Mouse (Mus musculus) lung, postnatal 0 days (tissue): ENCODE results near the gene Slc41a2. TPM values are rescaled to one million over a fixed set of nuclear protein-coding genes. Genes with fewer than 3 reads are reported as not detected.

ENCODE experiments used
- ATAC-seq: fragments of 200-750 bp; cut with Nextera tagmentation; 2 replicates; pipeline ENCODE4 v1.8.0; 2017; ENCODE audit warnings: moderate library complexity
- DNase-seq: peaks from one replicate; pipeline ENCODE4 v3.0.0-alpha.2; 2016; ENCODE audit warnings: low spot score
- H3K27ac ChIP-seq: fragments of 300-500 bp; sonication (generic); 2 replicates; pipeline ENCODE4 v1.5.1; 2014; ENCODE audit warnings: antibody characterized with exemption, mild to moderate bottlenecking, low read length, mixed read lengths
- H3K27me3 ChIP-seq: fragments of 300-500 bp; sonication (generic); replicated peaks from 2 replicates; pipeline ENCODE4 v1.6.1; 2014; ENCODE audit warnings: low read length, mixed read lengths; ENCODE audit not compliant: insufficient read depth
- H3K36me3 ChIP-seq: fragments of 300-500 bp; sonication (generic); 2 replicates; pipeline ENCODE4 v1.6.1; 2014; ENCODE audit warnings: low read length, mixed read lengths; ENCODE audit not compliant: insufficient read depth
- H3K4me1 ChIP-seq: fragments of 300-500 bp; sonication (generic); 2 replicates; pipeline ENCODE4 v1.6.1; 2014; ENCODE audit warnings: antibody characterized with exemption, low read depth, low read length, mixed read lengths; ENCODE audit not compliant: insufficient read depth
- H3K4me2 ChIP-seq: fragments of 300-500 bp; sonication (generic); replicated peaks from 2 replicates; pipeline ENCODE4 v1.6.1; 2014; ENCODE audit warnings: low read depth, mild to moderate bottlenecking, low read length, moderate library complexity, mixed read lengths
- H3K4me3 ChIP-seq: fragments of 300-500 bp; sonication (generic); 2 replicates; pipeline ENCODE4 v1.5.1; 2014; ENCODE audit warnings: low read depth, low read length
- H3K9ac ChIP-seq: fragments of 300-500 bp; sonication (generic); replicated peaks from 2 replicates; pipeline ENCODE4 v1.6.1; 2014; ENCODE audit warnings: low read depth, mild to moderate bottlenecking
- H3K9me3 ChIP-seq: fragments of 300-500 bp; sonication (generic); 2 replicates; pipeline ENCODE4 v1.6.1; 2016; ENCODE audit warnings: low read length, mixed read lengths
- CTCF ChIP-seq: IDR thresholded peaks from 2 replicates; pipeline ENCODE4 v1.5.1; 2016; ENCODE audit warnings: antibody characterized with exemption, mild to moderate bottlenecking
- EP300 ChIP-seq: IDR thresholded peaks from 2 replicates; pipeline ENCODE4 v1.6.1; 2016; ENCODE audit warnings: antibody characterized with exemption, mild to moderate bottlenecking, control low read depth
- WGBS: fragments of 180-500 bp; shearing (Covaris S2); extraction: QIAGEN DNeasy Blood & Tissue Kit; methylation state at CpG from one replicate; pipeline ENCODE4 v1.1.7; 2014; 5-methylcytosine and 5-hydroxymethylcytosine counted together
- polyA plus RNA-seq: library from polyadenylated mRNA; unstranded; fragments of >200 nt; fragmentation: Nextera tagmentation; extraction: Ambion mirVana; gene quantifications from 2 replicates; pipeline ENCODE4 v1.2.1, GENCODE M21; 2015

Slc41a2 gene
- polyA plus RNA-seq, 1 experiment from 2014 or later: 1.2 TPM

DNA sequence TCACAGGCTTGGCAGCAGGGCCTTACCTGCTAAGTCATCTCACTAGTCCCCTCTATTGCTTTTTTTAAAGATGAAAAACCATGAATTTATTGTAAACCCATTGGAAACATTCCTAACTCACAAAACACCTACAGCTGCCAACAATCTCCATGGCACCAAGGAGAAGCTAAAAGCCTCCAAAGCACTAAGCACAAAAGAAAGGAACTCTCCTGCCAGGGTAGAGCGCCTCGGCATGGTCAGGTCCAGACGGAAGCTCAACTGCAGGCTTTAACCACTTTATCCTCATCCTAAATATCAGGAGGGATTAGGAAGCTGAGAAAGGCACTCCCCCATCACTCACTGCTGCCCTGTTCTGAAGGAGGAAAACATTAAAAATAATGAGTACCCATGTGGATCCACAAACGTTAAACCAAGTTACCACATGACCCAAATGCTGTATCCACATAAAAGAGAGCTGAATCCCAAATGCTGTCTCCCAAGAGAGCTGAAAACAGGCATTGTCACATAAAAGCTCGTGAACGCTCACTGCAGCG is 51.9 kb downstream of the Slc41a2 start:
- WGBS: 82% methylated on average over 7 of the region's 7 CpGs
- DNase-seq (no peak), ATAC-seq (no peak)
- no peak overlapping the region for H3K4me3 ChIP-seq
- no peaks in the 10 kb centered on the region for H3K9me3 ChIP-seq
- H3K36me3 ChIP-seq: no peaks in the 10 kb centered on the region
- no peak for TF ChIP-seq CTCF
- no peak for TF ChIP-seq EP300
- no peak overlapping the region for H3K4me2 ChIP-seq
- H3K9ac ChIP-seq: no peak overlapping the region
- no peaks in the 10 kb centered on the region for H3K27me3 ChIP-seq
- H3K27ac ChIP-seq: no peak overlapping the region
- H3K4me1 ChIP-seq: no peaks in the 10 kb centered on the region

- no peak overlapping the region for H3K9ac ChIP-seq
- H3K9me3 ChIP-seq: no peaks in the 10 kb centered on the region
- DNase-seq (no peak), ATAC-seq (no peak)
- no peak overlapping the region for H3K4me2 ChIP-seq
- H3K27me3 ChIP-seq: no peaks in the 10 kb centered on the region
- H3K4me1 ChIP-seq: no peaks in the 10 kb centered on the region
- 95% methylated on average over 4 of the region's 4 CpGs for WGBS
- no peak overlapping the region for H3K27ac ChIP-seq
- no peak for TF ChIP-seq CTCF
- no peak for TF ChIP-seq EP300
- no peak overlapping the region for H3K4me3 ChIP-seq
- H3K36me3 ChIP-seq: no peaks in the 10 kb centered on the region
Observed at GRCm38 (mm10) chr10:83284916-83285315, 52.8 kb downstream of the Slc41a2 start.

DNA sequence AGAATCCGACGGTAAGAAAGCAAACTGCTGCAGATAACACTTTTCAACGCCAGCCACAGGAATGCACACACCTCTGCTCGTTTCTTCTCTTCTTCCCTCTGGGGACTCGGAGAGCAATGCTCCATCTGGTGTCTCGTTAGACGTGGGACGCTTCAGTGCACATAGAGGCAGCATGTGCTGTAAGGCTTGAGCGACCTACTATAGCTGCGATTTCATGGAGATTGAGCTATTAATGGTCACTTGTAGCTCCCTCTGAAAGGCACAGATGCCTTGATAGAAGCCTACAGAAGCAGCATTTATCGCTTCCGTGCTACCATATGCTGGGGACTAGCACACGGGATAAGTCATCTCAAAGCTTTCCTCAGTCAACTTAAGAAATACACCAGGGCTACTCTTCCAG is 71.0 kb downstream of the Slc41a2 start:
- 77% methylated on average over 13 of the region's 13 CpGs for WGBS
- Histone ChIP-seq H3K4me2 (no peak overlapping the region), H3K4me3 (no peak overlapping the region), H3K27me3 (no peaks in the 10 kb centered on the region), H3K9ac (no peak overlapping the region), H3K9me3 (no peaks in the 10 kb centered on the region), H3K36me3 (no peaks in the 10 kb centered on the region), H3K4me1 (no peaks in the 10 kb centered on the region), H3K27ac (no peak overlapping the region)
- TF ChIP-seq EP300 (no peak), CTCF (no peak)
- ATAC-seq (no peak), DNase-seq (no peak)

GRCm38 (mm10) chr10:83266241-83266640 is 71.4 kb downstream of the Slc41a2 start:
- H3K36me3 ChIP-seq: no peaks in the 10 kb centered on the region
- 86% methylated on average over 5 of the region's 5 CpGs for WGBS
- TF ChIP-seq CTCF (no peak), EP300 (no peak)

DNA sequence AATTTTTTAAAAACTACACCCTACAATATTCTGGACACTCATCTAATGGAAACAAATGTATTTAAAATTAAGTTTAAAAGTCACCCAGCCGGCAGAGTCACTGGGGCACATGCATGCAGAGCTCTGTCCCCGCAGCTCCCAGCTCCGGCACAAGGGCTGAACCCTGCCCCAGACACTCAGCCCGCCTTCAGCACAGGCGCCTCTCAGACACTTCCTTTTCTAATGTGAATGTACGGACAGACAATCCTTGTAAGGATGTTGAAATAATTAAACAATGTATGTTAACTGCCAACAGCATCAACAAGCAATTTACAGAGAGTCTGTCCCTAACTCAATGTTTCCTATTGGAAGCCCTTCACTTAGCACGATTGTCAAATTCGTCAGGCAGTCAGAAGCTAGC is 73.0 kb downstream of the Slc41a2 start:
- H3K4me1 ChIP-seq: no peaks in the 10 kb centered on the region
- no peaks in the 10 kb centered on the region for H3K36me3 ChIP-seq
- no peak overlapping the region for H3K4me2 ChIP-seq
- no peak overlapping the region for H3K4me3 ChIP-seq
- no peak for TF ChIP-seq EP300
- no peak for TF ChIP-seq CTCF
- H3K27ac ChIP-seq: no peak overlapping the region
- DNase-seq (peak; percentile 31), ATAC-seq (peak; percentile 48)
- no peak overlapping the region for H3K9ac ChIP-seq
- 21% methylated on average over 8 of the region's 8 CpGs for WGBS
- H3K27me3 ChIP-seq: no peaks in the 10 kb centered on the region
- no peaks in the 10 kb centered on the region for H3K9me3 ChIP-seq

More at GRCm38 (mm10) chr10:83266241-83266640, 71.4 kb downstream of the Slc41a2 start:
- Histone ChIP-seq H3K9ac (no peak overlapping the region), H3K9me3 (no peaks in the 10 kb centered on the region), H3K27me3 (no peaks in the 10 kb centered on the region), H3K4me3 (no peak overlapping the region), H3K4me2 (no peak overlapping the region), H3K27ac (no peak overlapping the region), H3K4me1 (no peaks in the 10 kb centered on the region)
- DNase-seq: no peak
- ATAC-seq: no peak

DNA sequence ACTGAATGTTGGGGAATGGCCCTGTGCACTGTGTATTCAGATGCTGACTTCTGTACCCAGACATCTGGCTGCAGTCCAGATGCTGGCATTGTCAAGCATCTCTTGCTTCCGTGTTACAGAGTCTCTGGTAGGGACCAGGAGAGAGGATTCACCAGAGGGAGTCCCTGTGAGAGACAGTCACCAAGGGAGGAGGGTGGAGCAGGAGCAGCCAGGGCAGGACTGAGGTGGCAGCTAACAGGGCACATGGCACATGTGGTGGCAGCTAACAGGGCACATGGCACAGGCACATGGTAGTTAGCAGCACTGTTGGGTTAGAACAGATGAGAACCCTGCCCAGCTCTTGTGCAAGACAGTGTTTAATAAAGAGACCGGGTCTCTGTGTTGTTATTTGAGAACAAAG is 73.6 kb downstream of the Slc41a2 start:
- 25% methylated on average over 2 of the region's 2 CpGs for WGBS
- TF ChIP-seq EP300 (no peak), CTCF (no peak)
- no peak overlapping the region for H3K27ac ChIP-seq
- no peak for ATAC-seq
- DNase-seq: no peak
- no peak overlapping the region for H3K4me3 ChIP-seq
- H3K4me1 ChIP-seq: no peaks in the 10 kb centered on the region
- no peak overlapping the region for H3K9ac ChIP-seq
- H3K9me3 ChIP-seq: no peaks in the 10 kb centered on the region
- H3K27me3 ChIP-seq: no peaks in the 10 kb centered on the region
- no peak overlapping the region for H3K4me2 ChIP-seq
- no peaks in the 10 kb centered on the region for H3K36me3 ChIP-seq

DNA sequence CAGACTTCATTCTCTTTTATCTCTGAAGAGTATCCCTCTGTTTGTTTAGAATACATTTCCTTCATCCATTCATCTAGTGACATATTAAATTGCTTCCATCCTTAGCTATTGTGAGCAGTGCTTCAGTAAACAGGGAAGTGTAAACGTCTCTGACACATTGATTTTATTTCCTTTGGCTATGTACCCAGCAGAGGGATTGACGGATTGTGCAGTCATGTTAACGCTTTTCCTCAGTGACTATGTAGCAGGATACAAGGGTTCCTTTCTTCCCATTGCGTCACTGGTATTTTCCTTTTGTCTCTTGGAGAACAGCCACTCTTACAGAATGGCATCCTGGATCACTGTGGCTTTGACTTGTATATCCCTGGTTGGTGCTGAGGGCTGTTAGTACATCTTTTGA is 76.4 kb downstream of the Slc41a2 start:
- ATAC-seq (peak; percentile 86), DNase-seq (peak; percentile 53)
- no peak overlapping the region for H3K4me3 ChIP-seq
- TF ChIP-seq EP300 (peak; percentile 88), CTCF (no peak)
- H3K9me3 ChIP-seq: no peaks in the 10 kb centered on the region
- WGBS: 24% methylated on average over 4 of the region's 4 CpGs
- no peak overlapping the region for H3K4me2 ChIP-seq
- H3K9ac ChIP-seq: no peak overlapping the region
- H3K4me1 ChIP-seq: no peaks in the 10 kb centered on the region
- no peaks in the 10 kb centered on the region for H3K36me3 ChIP-seq
- H3K27me3 ChIP-seq: no peaks in the 10 kb centered on the region
- no peak overlapping the region for H3K27ac ChIP-seq
